Mouse (Mus musculus) ovary, adult 10 weeks (tissue): ENCODE measurements around the gene Cdx2. TPM values are rescaled to one million over a fixed set of nuclear protein-coding genes. Genes with fewer than 3 reads are reported as not detected.

Experiments used
- polyA plus RNA-seq: library from polyadenylated mRNA; stranded (reverse); fragments of 350-450 nt; fragmentation: Illumina TruSeq; extraction: RNeasy Lipid Tissue Mini Kit (QIAGEN cat#74804); gene quantifications from one replicate; pipeline ENCODE4 v1.2.3, GENCODE M21; 2014

Cdx2 gene
- not detected for polyA plus RNA-seq

GRCm38 (mm10) chr5:147306638-147307397, at the start of gene Cdx2:
Gene Cdx2 (minus strand): TSS chr5:147307270.

GRCm38 (mm10) chr5:147322183-147322582, 15.1 kb upstream of the Cdx2 start, which contains the start of gene Urad:
Gene Urad (minus strand): TSS chr5:147322440.

GRCm38 (mm10) chr5:147269926-147270672, 37.0 kb downstream of the Cdx2 start, which contains the start of gene Pdx1:
Gene Pdx1 (plus strand): TSS chr5:147269959.

Other genes starting within 250 kb of the Cdx2 start
- gene Lnx2, start 230.7 kb downstream of the Cdx2 start, polyA plus RNA-seq: 27.2 TPM
- 165 TPM for gene Polr1d, start 230.2 kb downstream of the Cdx2 start, polyA plus RNA-seq
- gene Gsx1, start 118.6 kb downstream of the Cdx2 start, polyA plus RNA-seq: not detected
- 0.48 TPM for gene Pdx1, start 37.3 kb downstream of the Cdx2 start, polyA plus RNA-seq
- not detected for gene Urad, start 15.2 kb upstream of the Cdx2 start, polyA plus RNA-seq
- gene Flt3, start 93.2 kb upstream of the Cdx2 start, polyA plus RNA-seq: 0.34 TPM
- 87.3 TPM for gene Pan3, start 122.9 kb upstream of the Cdx2 start, polyA plus RNA-seq